Comparison of ENCODE assay signal across 33 mouse cellular contexts in genomic region chr12:78631816-78632215, GRCm38 (mm10). TPM values are rescaled to one million over a fixed set of nuclear protein-coding genes. Genes with fewer than 3 reads are reported as not detected.
"Had no signal": no experiment of that assay in that cellular context is flagged by ENCODE, and none has a peak within 500 bp of the region (broad histone marks: within the 10 kb centered on the region; RNA-seq: fewer than 3 reads in every experiment).

No protein-coding gene starts in this region.

- H3K4me3 ChIP-seq: gastrocnemius, adult 2 months; heart, adult 2 months; heart, embryonic 13.5 days; heart, embryonic 15.5 days; hindbrain, embryonic 10.5 days; hindbrain, embryonic 12.5 days; kidney, embryonic 15.5 days; left cerebral cortex, adult 2 months; limb, embryonic 10.5 days; limb, embryonic 12.5 days; liver, embryonic 13.5 days had no signal

- H3K4me1 ChIP-seq: heart, embryonic 13.5 days; heart, embryonic 15.5 days; hindbrain, embryonic 10.5 days; hindbrain, embryonic 12.5 days; kidney, embryonic 15.5 days; limb, embryonic 10.5 days; limb, embryonic 12.5 days; liver, embryonic 13.5 days had no signal

- H3K27me3 ChIP-seq: heart, embryonic 13.5 days; heart, embryonic 15.5 days; hindbrain, embryonic 12.5 days; kidney, embryonic 15.5 days; limb, embryonic 12.5 days; liver, embryonic 13.5 days had no signal

- H3K36me3 ChIP-seq: heart, embryonic 15.5 days; hindbrain, embryonic 10.5 days; hindbrain, embryonic 12.5 days; kidney, embryonic 15.5 days; limb, embryonic 10.5 days; limb, embryonic 12.5 days; liver, embryonic 13.5 days had no signal

- H3K27ac ChIP-seq: gastrocnemius, adult 2 months; heart, adult 2 months; heart, embryonic 13.5 days; heart, embryonic 15.5 days; hindbrain, embryonic 10.5 days; hindbrain, embryonic 12.5 days; hindbrain, embryonic 14.5 days; kidney, embryonic 15.5 days; kidney, postnatal 0 days; left cerebral cortex, adult 2 months; limb, embryonic 10.5 days; limb, embryonic 12.5 days; liver, embryonic 13.5 days had no signal

- H3K9ac ChIP-seq: heart, embryonic 13.5 days; heart, embryonic 15.5 days; hindbrain, embryonic 12.5 days; hindbrain, embryonic 14.5 days; kidney, embryonic 15.5 days; limb, embryonic 12.5 days; liver, embryonic 13.5 days had no signal

- ATAC-seq: hindbrain, embryonic 16.5 days; inflammation-experienced regulatory T-cells, adult 6 months; intestine, embryonic 16.5 days had no signal

- DNase-seq: gastrocnemius, adult 2 months; gastrocnemius, postnatal 10 days; gastrocnemius, postnatal 25 days; heart, adult 11 months; heart, adult 2 months; heart, postnatal 14 days; heart, postnatal 36 days; kidney, adult 11 months; kidney, adult 2 months; kidney, adult 9 months; kidney, postnatal 14 days; kidney, postnatal 36 days; layer of hippocampus, adult 9-11 months; layer of hippocampus, postnatal 36 days; liver; liver, embryonic 13.5 days had no signal

- H3K9me3 ChIP-seq: heart, embryonic 13.5 days; heart, embryonic 15.5 days; hindbrain, embryonic 10.5 days; hindbrain, embryonic 12.5 days; kidney, embryonic 15.5 days; limb, embryonic 10.5 days; limb, embryonic 12.5 days; liver, embryonic 13.5 days had no signal

- H3K4me2 ChIP-seq: heart, embryonic 11.5 days; heart, embryonic 13.5 days; heart, embryonic 15.5 days; hindbrain, embryonic 12.5 days; hindbrain, embryonic 14.5 days; kidney, embryonic 15.5 days; limb, embryonic 12.5 days; liver, embryonic 11.5 days; liver, embryonic 13.5 days had no signal

RNA-seq across cellular contexts. Expression of gene Fam71d, which starts 59.5 kb away (rescaled TPM):
- total RNA-seq: gastrocnemius, postnatal 10 days; gastrocnemius, postnatal 25 days; heart, adult 2 months had no signal
- polyA plus RNA-seq: heart, embryonic 11.5 days; heart, embryonic 13.5 days; inflammation-experienced regulatory T-cells, adult 6 months; intestine, embryonic 16.5 days; kidney, embryonic 15.5 days; kidney, postnatal 0 days; large intestine, adult 2 months; limb, embryonic 10.5 days; limb, embryonic 12.5 days; limb, embryonic 14.5 days; liver, embryonic 11.5 days; liver, embryonic 13.5 days had no signal
